Mouse (Mus musculus): Measurements from ENCODE around the gene Mecr. TPM values are rescaled to one million over a fixed set of nuclear protein-coding genes. Genes with fewer than 3 reads are reported as not detected.
A peak's percentile ranks its signal among the peaks of the same experiment; 100 is the strongest.

Gene Mecr
- polyA plus RNA-seq, 1 experiment from 2014 or later = 86.6 TPM

- Histone ChIP-seq H3K27me3 (replicated peaks; ENCODE audit: control insufficient read depth, insufficient read depth, low read length) (peaks cover 20% of the 10 kb centered on the region), H3K9me3 (ENCODE audit: control insufficient read depth, low read length) (no peaks in the 10 kb centered on the region), H3K27ac (ENCODE audit: low read length) (no peak overlapping the region), H3K36me3 (ENCODE audit: control insufficient read depth, insufficient read depth, low read length) (no peaks in the 10 kb centered on the region), H3K9ac (ENCODE audit: low read depth, low read length) (no peak overlapping the region), H3K4me2 (ENCODE audit: low read depth, low read length) (no peak overlapping the region), H3K4me3 (ENCODE audit: low read length) (no peak overlapping the region), H3K4me1 (ENCODE audit: control insufficient read depth, insufficient read depth, low read length) (peaks cover 39% of the 10 kb centered on the region)
- ATAC-seq = no peak
- WGBS = 38% methylated on average over 9 of the region's 9 CpGs
Measured at GRCm38 (mm10) chr4:131914046-131914643, 70.9 kb downstream of the Mecr start.

DNA sequence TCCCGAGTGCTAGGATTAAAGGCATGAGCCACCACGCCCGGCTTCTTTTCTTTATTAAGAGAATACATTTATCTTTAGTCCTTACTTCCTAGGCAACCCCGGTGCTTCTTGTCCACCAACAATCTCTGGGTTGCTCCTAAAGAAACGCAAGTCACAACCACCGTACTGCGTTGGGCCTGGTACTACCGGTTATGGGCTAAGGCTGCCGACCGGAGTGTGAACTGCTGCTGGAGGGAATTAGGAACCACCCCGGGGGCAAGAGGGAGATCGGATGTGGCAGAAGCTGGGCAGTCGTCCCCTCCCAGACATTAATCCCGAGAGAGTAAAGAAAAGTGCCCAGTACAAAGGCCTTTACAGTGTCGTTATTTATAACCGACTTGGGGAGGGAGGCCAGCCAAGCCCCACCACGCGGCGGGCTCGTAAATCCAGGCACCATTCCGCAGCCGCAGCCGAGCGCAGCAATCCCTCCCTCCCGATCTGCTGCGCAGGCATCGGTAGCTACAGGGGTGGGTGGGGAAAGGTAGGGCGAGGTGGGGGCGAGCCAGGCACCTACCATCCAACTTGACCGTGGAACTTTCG lies 71.7 kb downstream of the Mecr start:
- no peaks in the 10 kb centered on the region for H3K9me3 ChIP-seq (ENCODE audit: control insufficient read depth, low read length)
- H3K27me3 ChIP-seq (replicated peaks; ENCODE audit: control insufficient read depth, insufficient read depth, low read length) = peaks cover 20% of the 10 kb centered on the region
- peak overlapping the region; percentile 54 for H3K4me2 ChIP-seq (ENCODE audit: low read depth, low read length)
- peaks cover 44% of the 10 kb centered on the region for H3K4me1 ChIP-seq (ENCODE audit: control insufficient read depth, insufficient read depth, low read length)
- no peak for ATAC-seq
- WGBS = 5% methylated on average over 31 of the region's 31 CpGs
- peak overlapping the region; percentile 60 for H3K9ac ChIP-seq (ENCODE audit: low read depth, low read length)
- H3K36me3 ChIP-seq (ENCODE audit: control insufficient read depth, insufficient read depth, low read length) = no peaks in the 10 kb centered on the region
- peak overlapping the region; percentile 33 for H3K4me3 ChIP-seq (ENCODE audit: low read length)
- no peak overlapping the region for H3K27ac ChIP-seq (ENCODE audit: low read length)

DNA sequence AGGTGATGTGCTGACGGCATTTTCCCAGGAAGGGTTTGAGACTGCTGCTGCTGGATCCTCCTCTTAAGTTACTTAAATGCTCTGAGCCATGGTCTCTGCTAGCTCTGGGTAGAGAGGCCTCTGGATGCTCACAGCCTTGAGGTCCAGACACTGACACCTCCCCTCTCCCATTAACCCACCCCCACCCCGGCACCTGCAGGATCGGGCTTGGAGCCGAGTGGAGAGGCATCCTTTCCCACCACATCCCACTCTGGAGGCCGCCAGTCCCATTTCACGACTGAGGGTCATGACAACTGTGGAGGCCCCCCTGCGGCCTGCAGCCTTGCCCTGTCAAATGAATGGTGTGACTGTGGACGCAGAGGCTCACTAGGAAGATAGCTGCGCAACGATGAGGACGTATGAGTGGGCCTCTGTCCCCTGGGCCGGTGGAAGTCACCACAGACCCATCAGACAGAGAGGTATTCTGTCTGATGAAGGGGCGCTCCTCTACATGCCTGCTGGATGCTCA lies 72.6 kb downstream of the Mecr start:
- ATAC-seq = no peak
- no peaks in the 10 kb centered on the region for H3K36me3 ChIP-seq (ENCODE audit: control insufficient read depth, insufficient read depth, low read length)
- peaks cover 42% of the 10 kb centered on the region for H3K4me1 ChIP-seq (ENCODE audit: control insufficient read depth, insufficient read depth, low read length)
- no peak overlapping the region for H3K27ac ChIP-seq (ENCODE audit: low read length)
- peaks cover 26% of the 10 kb centered on the region for H3K27me3 ChIP-seq (replicated peaks; ENCODE audit: control insufficient read depth, insufficient read depth, low read length)
- 41% methylated on average over 13 of the region's 13 CpGs for WGBS
- no peaks in the 10 kb centered on the region for H3K9me3 ChIP-seq (ENCODE audit: control insufficient read depth, low read length)
- peak overlapping the region; percentile 54; the same call in 1 of the 2 replicates for H3K4me2 ChIP-seq (ENCODE audit: low read depth, low read length)
- H3K4me3 ChIP-seq (ENCODE audit: low read length) = no peak overlapping the region
- H3K9ac ChIP-seq (ENCODE audit: low read depth, low read length) = 0 out of 2 replicates have a peak overlapping the region, but pooled peaks have one; percentile 60

- 0 out of 2 replicates have a peak, but pooled peaks have one; percentile 23 for ATAC-seq
- no peaks in the 10 kb centered on the region for H3K36me3 ChIP-seq (ENCODE audit: control insufficient read depth, insufficient read depth, low read length)
Measured at GRCm38 (mm10) chr4:131916425-131916824, 73.2 kb downstream of the Mecr start.

GRCm38 (mm10) chr4:131917010-131917555 lies 73.8 kb downstream of the Mecr start:
- Histone ChIP-seq H3K4me3 (ENCODE audit: low read length) (no peak overlapping the region), H3K4me1 (ENCODE audit: control insufficient read depth, insufficient read depth, low read length) (peaks cover 44% of the 10 kb centered on the region), H3K27ac (ENCODE audit: low read length) (no peak overlapping the region), H3K36me3 (ENCODE audit: control insufficient read depth, insufficient read depth, low read length) (no peaks in the 10 kb centered on the region), H3K9me3 (ENCODE audit: control insufficient read depth, low read length) (no peaks in the 10 kb centered on the region), H3K9ac (ENCODE audit: low read depth, low read length) (no peak overlapping the region), H3K4me2 (ENCODE audit: low read depth, low read length) (no peak overlapping the region), H3K27me3 (replicated peaks; ENCODE audit: control insufficient read depth, insufficient read depth, low read length) (peaks cover 29% of the 10 kb centered on the region)
- ATAC-seq = no peak
- 75% methylated on average over 10 of the region's 10 CpGs for WGBS

More at GRCm38 (mm10) chr4:131916425-131916824, 73.2 kb downstream of the Mecr start:
- H3K9me3 ChIP-seq (ENCODE audit: control insufficient read depth, low read length) = no peaks in the 10 kb centered on the region
- WGBS = 15% methylated on average over 15 of the region's 15 CpGs
- H3K4me1 ChIP-seq (ENCODE audit: control insufficient read depth, insufficient read depth, low read length) = peaks cover 41% of the 10 kb centered on the region
- no peak overlapping the region for H3K4me2 ChIP-seq (ENCODE audit: low read depth, low read length)
- peak overlapping the region; percentile 37; the same call in 1 of the 2 replicates for H3K9ac ChIP-seq (ENCODE audit: low read depth, low read length)
- H3K27me3 ChIP-seq (replicated peaks; ENCODE audit: control insufficient read depth, insufficient read depth, low read length) = peaks cover 28% of the 10 kb centered on the region
- no peak overlapping the region for H3K27ac ChIP-seq (ENCODE audit: low read length)
- no peak overlapping the region for H3K4me3 ChIP-seq (ENCODE audit: low read length)

Other genes with a start within 250 kb of the Mecr start
- gene Ptpru, start 5.2 kb upstream of the Mecr start, polyA plus RNA-seq (2015; fragmentation: Nextera tagmentation; extraction: Ambion mirVana) = 4.7 and 4.8 TPM in 2 replicates
- gene Srsf4, start 30.1 kb downstream of the Mecr start, polyA plus RNA-seq (2015; fragmentation: Nextera tagmentation; extraction: Ambion mirVana) = 68.6 and 75.2 TPM in 2 replicates
- gene Tmem200b, start 78.3 kb downstream of the Mecr start, polyA plus RNA-seq (2015; fragmentation: Nextera tagmentation; extraction: Ambion mirVana) = 0.18 and 0.20 TPM in 2 replicates
- not detected in 2 replicates for gene Gm10300, start 231.2 kb downstream of the Mecr start, polyA plus RNA-seq (2015; fragmentation: Nextera tagmentation; extraction: Ambion mirVana)
- gene Epb41, start 231.9 kb downstream of the Mecr start, polyA plus RNA-seq (2015; fragmentation: Nextera tagmentation; extraction: Ambion mirVana) = 41.5 and 46.8 TPM in 2 replicates

Data from intestine, embryonic 16.5 days (tissue).